Mouse (Mus musculus) heart, postnatal 0 days (tissue): Measurements from ENCODE around the gene Fcgr3.
A peak's percentile ranks its signal among the peaks of the same experiment; 100 is the strongest.

Source experiments
- CTCF ChIP-seq: IDR thresholded peaks from 2 replicates; pipeline ENCODE4 v1.5.1; 2016; ENCODE audit warnings: antibody characterized with exemption, control low read depth, low read depth
- EP300 ChIP-seq: IDR thresholded peaks from 2 replicates; pipeline ENCODE4 v1.6.1; 2016; ENCODE audit warnings: antibody characterized with exemption, low read depth

DNA sequence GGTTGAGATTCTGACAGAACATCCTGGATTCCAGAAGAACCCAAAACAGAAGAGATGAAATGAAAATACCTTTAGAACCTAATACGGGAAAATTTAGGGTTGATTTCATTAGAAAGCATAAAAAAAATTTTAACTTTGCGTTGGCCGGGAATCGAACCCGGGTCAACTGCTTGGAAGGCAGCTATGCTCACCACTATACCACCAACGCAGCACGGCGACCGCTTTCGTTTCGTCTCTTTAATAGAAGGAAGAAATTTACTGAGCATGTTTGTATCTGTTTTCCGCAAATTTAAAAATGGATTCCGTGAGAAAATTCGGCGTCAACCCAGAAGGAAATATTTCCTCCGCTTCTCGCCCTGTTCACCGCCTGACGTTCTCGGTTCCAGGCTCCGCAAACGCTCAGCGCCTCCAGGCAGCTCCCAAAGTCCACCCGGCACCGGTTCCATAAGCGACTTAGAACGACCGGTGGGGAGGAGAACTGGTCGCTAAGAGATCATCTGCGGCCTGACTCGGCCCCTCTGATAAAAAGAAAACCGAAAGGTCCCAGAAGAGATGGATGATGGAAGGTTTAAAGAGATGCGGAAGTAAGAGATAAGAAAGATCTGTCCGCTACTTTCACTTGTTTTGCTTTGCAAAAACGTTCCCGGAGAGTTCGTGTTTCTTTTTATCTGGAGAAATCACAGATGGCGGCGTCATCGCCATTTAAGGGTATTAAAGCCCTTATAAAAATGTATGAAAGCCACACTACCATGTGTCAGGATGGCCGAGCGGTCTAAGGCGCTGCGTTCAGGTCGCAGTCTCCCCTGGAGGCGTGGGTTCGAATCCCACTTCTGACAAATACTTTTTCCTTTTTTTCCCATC is 26.6 kb downstream of the Fcgr3 start:
- TF ChIP-seq EP300 = peak; percentile 4; the same call in 1 of the 2 replicates
- no peak for TF ChIP-seq CTCF
